Mouse (Mus musculus): ENCODE data around the gene Sult1a1. TPM values are rescaled to one million over a fixed set of nuclear protein-coding genes. Genes with fewer than 3 reads are reported as not detected.

Gene Sult1a1
- polyA plus RNA-seq, 1 experiment: 7.1 TPM

DNA sequence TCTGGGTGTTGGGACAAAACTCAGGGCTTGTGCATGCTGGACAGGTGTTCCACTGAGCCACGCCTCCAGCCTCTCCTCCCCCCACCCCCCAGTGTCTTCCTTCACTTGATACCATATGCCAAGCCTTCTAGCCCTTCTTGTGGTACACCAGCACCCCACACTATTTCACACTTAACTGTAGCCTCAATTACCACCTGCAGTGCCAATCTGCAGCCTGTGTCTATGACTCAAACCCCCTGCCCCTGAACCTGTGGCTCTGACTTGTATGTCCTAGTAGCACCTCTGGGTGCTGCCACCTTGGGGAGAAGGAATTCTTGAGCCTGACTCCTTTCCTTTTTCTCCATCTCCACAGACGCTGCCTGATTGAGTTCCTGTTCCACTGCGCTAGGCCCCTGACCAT, 35.7 kb upstream of the Sult1a1 start:
- Histone ChIP-seq H3K4me3 (ENCODE audit: control insufficient read depth, low read depth, low read length) (no peak overlapping the region), H3K27me3 (ENCODE audit: control insufficient read depth, insufficient read depth, low read length) (no peaks in the 10 kb centered on the region), H3K4me1 (ENCODE audit: control insufficient read depth, insufficient read depth, low read length) (no peaks in the 10 kb centered on the region), H3K27ac (ENCODE audit: control insufficient read depth, insufficient read depth, low read depth, low read length) (no peak overlapping the region), H3K36me3 (ENCODE audit: control insufficient read depth, insufficient read depth, low read length) (no peaks in the 10 kb centered on the region)
- no peak for TF ChIP-seq POLR2A (IDR thresholded peaks at IDR 0.05; ENCODE audit: control insufficient read depth, low read depth, low read length)
- no peak for TF ChIP-seq CTCF (IDR thresholded peaks at IDR 0.05; ENCODE audit: control insufficient read depth, insufficient read depth, insufficient replicate concordance, low read depth, low read length)

DNA sequence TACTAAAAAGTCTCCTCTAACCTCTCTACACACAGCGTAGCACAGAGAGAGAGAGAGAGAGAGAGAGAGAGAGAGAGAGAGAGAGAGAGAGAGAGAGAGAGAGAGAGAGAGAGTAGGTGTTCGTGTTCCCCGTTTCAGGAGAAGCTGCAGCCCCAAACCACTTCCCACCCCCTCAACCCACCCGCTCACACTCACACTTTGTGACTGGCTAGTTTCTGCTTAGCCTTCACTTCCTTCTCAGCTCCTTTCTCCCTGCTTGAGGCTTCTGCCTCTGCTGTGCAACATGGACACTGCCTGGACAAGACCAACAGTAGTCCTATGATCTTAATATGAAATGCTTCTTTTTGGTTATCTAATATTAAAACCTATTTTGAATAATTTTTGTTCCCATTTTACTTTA, 34.0 kb upstream of the Sult1a1 start:
- H3K4me3 ChIP-seq (ENCODE audit: control insufficient read depth, low read depth, low read length): no peak overlapping the region
- no peaks in the 10 kb centered on the region for H3K27me3 ChIP-seq (ENCODE audit: control insufficient read depth, insufficient read depth, low read length)
- no peaks in the 10 kb centered on the region for H3K36me3 ChIP-seq (ENCODE audit: control insufficient read depth, insufficient read depth, low read length)
- no peak overlapping the region for H3K27ac ChIP-seq (ENCODE audit: control insufficient read depth, insufficient read depth, low read depth, low read length)
- H3K4me1 ChIP-seq (ENCODE audit: control insufficient read depth, insufficient read depth, low read length): no peaks in the 10 kb centered on the region
- TF ChIP-seq CTCF (IDR thresholded peaks at IDR 0.05; ENCODE audit: control insufficient read depth, insufficient read depth, insufficient replicate concordance, low read depth, low read length) (no peak), POLR2A (IDR thresholded peaks at IDR 0.05; ENCODE audit: control insufficient read depth, low read depth, low read length) (no peak)

DNA sequence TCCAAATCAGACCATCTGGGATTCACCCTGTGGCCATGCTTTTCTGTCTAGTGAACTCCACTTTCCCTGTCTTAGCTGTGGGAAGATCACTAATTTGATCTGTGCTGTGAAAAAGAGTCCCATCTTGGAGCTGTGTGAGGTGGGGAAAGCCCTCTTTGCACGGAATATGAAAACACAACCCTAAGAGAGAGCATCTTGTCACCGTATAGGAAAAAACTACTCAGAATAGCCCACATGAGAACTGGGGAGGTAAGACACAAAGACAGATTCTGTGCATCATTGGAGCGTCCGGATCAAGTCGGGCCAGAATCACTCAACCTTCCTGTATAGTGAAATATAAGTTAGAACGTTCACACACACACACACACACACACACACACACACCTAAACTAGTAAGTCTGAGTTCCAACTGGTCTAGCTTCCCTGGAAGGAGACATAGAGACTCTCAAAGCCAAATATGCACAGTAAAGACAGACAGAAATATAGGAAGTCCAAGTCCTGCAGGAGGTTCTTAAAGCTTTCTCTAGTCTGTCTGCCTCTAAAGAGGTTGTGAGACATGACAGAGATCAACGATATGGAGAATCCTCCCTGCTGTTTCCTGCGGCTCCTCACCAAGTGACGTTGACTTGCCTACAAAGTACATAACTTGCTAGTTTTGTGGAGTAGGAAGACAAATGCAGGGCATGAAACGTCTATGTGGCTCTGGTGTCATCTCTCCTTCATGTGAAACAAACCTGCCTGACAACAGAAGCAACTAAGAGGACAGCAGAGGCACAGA, 32.1 kb upstream of the Sult1a1 start:
- no peaks in the 10 kb centered on the region for H3K36me3 ChIP-seq (ENCODE audit: control insufficient read depth, insufficient read depth, low read length)
- TF ChIP-seq POLR2A (IDR thresholded peaks at IDR 0.05; ENCODE audit: control insufficient read depth, low read depth, low read length) (no peak), CTCF (IDR thresholded peaks at IDR 0.05; ENCODE audit: control insufficient read depth, insufficient read depth, insufficient replicate concordance, low read depth, low read length) (no peak)
- no peak overlapping the region for H3K27ac ChIP-seq (ENCODE audit: control insufficient read depth, insufficient read depth, low read depth, low read length)
- no peak overlapping the region for H3K4me3 ChIP-seq (ENCODE audit: control insufficient read depth, low read depth, low read length)
- H3K4me1 ChIP-seq (ENCODE audit: control insufficient read depth, insufficient read depth, low read length): peaks cover 12% of the 10 kb centered on the region
- no peaks in the 10 kb centered on the region; the same call in 1 of the 2 replicates for H3K27me3 ChIP-seq (ENCODE audit: control insufficient read depth, insufficient read depth, low read length)

DNA sequence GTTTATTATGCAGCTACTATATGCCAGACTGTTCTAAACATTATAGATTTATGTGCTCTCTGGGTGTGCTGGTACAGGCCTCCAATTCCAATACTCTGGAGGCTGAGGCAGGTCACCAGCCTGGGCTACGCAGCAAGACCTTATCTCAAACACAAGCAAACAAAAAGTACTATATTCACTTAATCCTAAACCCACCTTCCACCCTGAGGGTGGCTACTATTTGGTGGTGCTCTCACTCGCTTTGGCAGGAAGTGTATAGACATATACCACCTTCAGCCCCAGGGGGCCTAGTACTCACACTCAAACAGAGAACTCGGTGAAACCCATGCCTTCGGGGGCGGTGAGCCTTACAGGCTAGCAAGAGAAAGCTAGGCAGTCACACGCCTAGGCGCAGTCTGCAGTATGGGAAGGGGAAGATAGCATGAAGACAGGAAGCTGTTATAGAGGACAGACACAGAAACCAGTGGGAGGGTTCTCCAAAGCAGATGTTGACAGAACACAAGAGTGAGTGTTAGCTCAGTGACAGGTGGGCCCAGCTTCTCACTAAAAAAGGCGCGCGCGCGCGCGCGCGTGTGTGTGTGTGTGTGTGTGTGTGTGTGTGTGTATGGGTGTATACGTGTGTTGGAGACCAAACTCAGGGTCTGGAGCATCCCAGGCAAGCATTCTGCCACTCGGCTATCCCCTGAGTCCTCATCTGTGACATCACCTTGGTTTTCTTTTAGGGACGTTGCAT, 31.4 kb upstream of the Sult1a1 start, which contains the start of gene Coro1a:
Gene Coro1a (minus strand): TSS at position 346 of the 733 bp plus-strand sequence.
- Histone ChIP-seq H3K27ac (ENCODE audit: control insufficient read depth, insufficient read depth, low read depth, low read length) (no peak within 1 kb of the TSS), H3K4me3 (ENCODE audit: control insufficient read depth, low read depth, low read length) (no peak within 1 kb of the TSS), H3K36me3 (ENCODE audit: control insufficient read depth, insufficient read depth, low read length) (no peaks in the 10 kb centered on the region), H3K4me1 (ENCODE audit: control insufficient read depth, insufficient read depth, low read length) (peaks cover 12% of the 10 kb centered on the region), H3K27me3 (ENCODE audit: control insufficient read depth, insufficient read depth, low read length) (no peaks in the 10 kb centered on the region; the same call in 1 of the 2 replicates)
- TF ChIP-seq POLR2A (IDR thresholded peaks at IDR 0.05; ENCODE audit: control insufficient read depth, low read depth, low read length) (no peak), CTCF (IDR thresholded peaks at IDR 0.05; ENCODE audit: control insufficient read depth, insufficient read depth, insufficient replicate concordance, low read depth, low read length) (no peak)

- Histone ChIP-seq H3K27me3 (ENCODE audit: control insufficient read depth, insufficient read depth, low read length) (no peaks in the 10 kb centered on the region; the same call in 1 of the 2 replicates), H3K4me3 (ENCODE audit: control insufficient read depth, low read depth, low read length) (peak overlapping the region; percentile 58), H3K36me3 (ENCODE audit: control insufficient read depth, insufficient read depth, low read length) (no peaks in the 10 kb centered on the region), H3K4me1 (ENCODE audit: control insufficient read depth, insufficient read depth, low read length) (peaks cover 12% of the 10 kb centered on the region), H3K27ac (ENCODE audit: control insufficient read depth, insufficient read depth, low read depth, low read length) (no peak overlapping the region)
- TF ChIP-seq POLR2A (IDR thresholded peaks at IDR 0.05; ENCODE audit: control insufficient read depth, low read depth, low read length): no peak
Measured at GRCm38 (mm10) chr7:126704121-126704980, 28.1 kb upstream of the Sult1a1 start.

- Histone ChIP-seq H3K27ac (ENCODE audit: control insufficient read depth, insufficient read depth, low read depth, low read length) (no peak overlapping the region), H3K36me3 (ENCODE audit: control insufficient read depth, insufficient read depth, low read length) (no peaks in the 10 kb centered on the region), H3K4me3 (ENCODE audit: control insufficient read depth, low read depth, low read length) (no peak overlapping the region), H3K4me1 (ENCODE audit: control insufficient read depth, insufficient read depth, low read length) (peaks cover 12% of the 10 kb centered on the region), H3K27me3 (ENCODE audit: control insufficient read depth, insufficient read depth, low read length) (no peaks in the 10 kb centered on the region; the same call in 1 of the 2 replicates)
- no peak for TF ChIP-seq CTCF (IDR thresholded peaks at IDR 0.05; ENCODE audit: control insufficient read depth, insufficient read depth, insufficient replicate concordance, low read depth, low read length)
- no peak for TF ChIP-seq POLR2A (IDR thresholded peaks at IDR 0.05; ENCODE audit: control insufficient read depth, low read depth, low read length)
Measured at GRCm38 (mm10) chr7:126703757-126704077, 27.5 kb upstream of the Sult1a1 start.

Measured in testis, adult 2 months (tissue).